Mouse (Mus musculus): Measurements from ENCODE around the gene Zfp583. TPM values are rescaled to one million over a fixed set of nuclear protein-coding genes. Genes with fewer than 3 reads are reported as not detected.
"Not testable (repeated sequence)": the region's sequence is repeated elsewhere in the genome, so short reads cannot be mapped to it uniquely, and the experiment has no call there.

Gene Zfp583
- 2.8 and 2.9 TPM in 2 replicates for polyA plus RNA-seq (2015; fragmentation: Nextera tagmentation; extraction: Ambion mirVana)

DNA sequence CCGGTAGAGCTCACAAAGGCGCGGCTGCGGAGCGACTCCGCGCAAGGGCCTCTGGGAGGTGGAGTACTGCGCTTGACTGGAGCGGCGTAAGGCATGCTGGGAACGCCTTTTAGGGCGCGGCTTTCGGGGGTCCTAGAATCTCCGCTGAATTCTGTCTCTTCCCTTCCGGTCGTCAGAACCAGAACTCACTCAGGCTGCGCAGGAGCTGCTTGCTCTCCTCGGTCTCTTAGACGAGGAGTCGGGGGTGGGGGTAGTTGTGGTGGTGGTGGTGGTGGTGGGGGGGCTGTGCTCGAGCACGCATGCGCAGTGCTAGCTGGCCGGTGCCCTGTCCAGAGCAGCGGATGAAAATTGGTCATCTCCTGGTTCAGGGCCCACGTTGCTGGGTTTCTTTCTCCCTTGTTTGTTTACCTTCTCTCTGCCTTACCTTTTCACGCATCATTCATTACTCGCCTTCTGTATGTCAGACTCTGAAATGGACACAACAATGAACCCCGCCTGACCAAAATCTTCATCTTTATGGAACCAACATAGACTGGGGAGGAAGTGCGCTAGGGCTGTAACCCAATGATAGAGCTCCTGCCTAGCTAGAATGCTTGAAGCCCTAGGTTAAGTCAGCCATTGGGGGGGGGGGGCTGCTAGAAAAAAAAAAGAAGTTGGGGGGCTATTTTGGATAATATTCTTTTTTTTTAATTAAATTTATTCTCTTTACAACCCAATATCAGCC is at the start of gene Zfp583:
Gene Zfp583 (minus strand): TSS at position 53 of the 724 bp plus-strand sequence.
- 0 out of 2 replicates have a peak, but pooled peaks cover 7% of the 10 kb centered on the region for H3K4me1 ChIP-seq (ENCODE audit: control insufficient read depth, insufficient read depth, low read length)
- H3K27me3 ChIP-seq (replicated peaks; ENCODE audit: control insufficient read depth, insufficient read depth, low read length) = no peaks in the 10 kb centered on the region
- H3K27ac ChIP-seq (ENCODE audit: low read length) = peak within 1 kb of the TSS; percentile 65
- H3K4me3 ChIP-seq (ENCODE audit: low read length) = peak within 1 kb of the TSS; percentile 63
- H3K9ac ChIP-seq (ENCODE audit: low read depth, low read length) = peak within 1 kb of the TSS; percentile 82
- H3K9me3 ChIP-seq (ENCODE audit: control insufficient read depth, low read length) = no peaks in the 10 kb centered on the region
- peak within 1 kb of the TSS; percentile 88 for H3K4me2 ChIP-seq (ENCODE audit: low read depth, low read length)
- WGBS = 5% methylated on average over 31 of the region's 31 CpGs
- ATAC-seq = peak; percentile 98
- H3K36me3 ChIP-seq (ENCODE audit: control insufficient read depth, insufficient read depth, low read length) = no peaks in the 10 kb centered on the region

DNA sequence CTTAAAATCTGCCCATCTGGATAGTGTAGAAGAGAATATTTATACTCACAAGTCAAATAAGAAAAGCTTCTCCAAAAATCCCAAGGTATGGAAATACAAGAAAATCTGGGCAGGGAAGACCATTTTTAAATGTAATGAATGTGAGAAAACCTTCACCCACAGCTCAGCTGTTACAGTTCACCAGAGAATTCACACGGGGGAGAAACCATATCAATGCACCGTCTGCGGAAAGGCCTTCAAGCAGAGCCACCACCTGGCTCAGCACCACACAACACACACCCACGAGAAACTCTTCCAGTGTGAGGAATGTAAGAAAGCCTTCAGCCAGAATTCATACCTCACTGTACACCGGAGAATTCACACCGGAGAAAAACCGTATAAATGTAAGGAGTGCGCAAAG is 47.4 kb upstream of the Zfp583 start:
- peaks cover 6% of the 10 kb centered on the region; the same call in 1 of the 2 replicates for H3K4me1 ChIP-seq (ENCODE audit: control insufficient read depth, insufficient read depth, low read length)
- no peaks in the 10 kb centered on the region for H3K9me3 ChIP-seq (ENCODE audit: control insufficient read depth, low read length)
- no peaks in the 10 kb centered on the region for H3K27me3 ChIP-seq (replicated peaks; ENCODE audit: control insufficient read depth, insufficient read depth, low read length)
- WGBS = 87% methylated on average over 8 of the region's 8 CpGs
- no peak overlapping the region for H3K27ac ChIP-seq (ENCODE audit: low read length)
- H3K36me3 ChIP-seq (ENCODE audit: control insufficient read depth, insufficient read depth, low read length) = no peaks in the 10 kb centered on the region
- H3K9ac ChIP-seq (ENCODE audit: low read depth, low read length) = no peak overlapping the region
- no peak overlapping the region for H3K4me2 ChIP-seq (ENCODE audit: low read depth, low read length)
- no peak for ATAC-seq
- H3K4me3 ChIP-seq (ENCODE audit: low read length) = no peak overlapping the region

DNA sequence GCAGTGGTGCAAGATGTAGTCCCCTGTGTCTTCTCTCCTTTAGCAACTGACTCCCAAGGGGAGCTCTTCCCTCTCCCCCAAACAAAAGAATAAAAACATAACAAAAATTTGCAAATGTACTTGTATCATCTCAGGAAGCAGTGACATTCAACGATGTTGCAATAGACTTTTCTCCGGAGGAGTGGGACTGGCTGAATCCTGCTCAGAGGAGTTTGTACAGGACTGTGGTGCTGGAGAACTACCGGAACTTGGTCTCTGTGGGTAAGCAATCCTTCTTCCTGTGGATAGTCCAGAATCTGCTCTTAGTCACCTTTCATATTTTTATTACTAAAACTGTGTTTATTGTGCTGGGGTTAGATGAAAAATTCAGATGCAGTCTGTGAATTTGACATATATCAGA is 41.9 kb upstream of the Zfp583 start:
- WGBS = 85% methylated on average over 3 of the region's 3 CpGs
- no peaks in the 10 kb centered on the region for H3K27me3 ChIP-seq (replicated peaks; ENCODE audit: control insufficient read depth, insufficient read depth, low read length)
- no peaks in the 10 kb centered on the region for H3K4me1 ChIP-seq (ENCODE audit: control insufficient read depth, insufficient read depth, low read length)
- no peak overlapping the region for H3K27ac ChIP-seq (ENCODE audit: low read length)
- no peak for ATAC-seq
- H3K36me3 ChIP-seq (ENCODE audit: control insufficient read depth, insufficient read depth, low read length) = no peaks in the 10 kb centered on the region
- H3K4me3 ChIP-seq (ENCODE audit: low read length) = no peak overlapping the region
- no peak overlapping the region for H3K9ac ChIP-seq (ENCODE audit: low read depth, low read length)
- no peak overlapping the region for H3K4me2 ChIP-seq (ENCODE audit: low read depth, low read length)
- H3K9me3 ChIP-seq (ENCODE audit: control insufficient read depth, low read length) = no peaks in the 10 kb centered on the region

DNA sequence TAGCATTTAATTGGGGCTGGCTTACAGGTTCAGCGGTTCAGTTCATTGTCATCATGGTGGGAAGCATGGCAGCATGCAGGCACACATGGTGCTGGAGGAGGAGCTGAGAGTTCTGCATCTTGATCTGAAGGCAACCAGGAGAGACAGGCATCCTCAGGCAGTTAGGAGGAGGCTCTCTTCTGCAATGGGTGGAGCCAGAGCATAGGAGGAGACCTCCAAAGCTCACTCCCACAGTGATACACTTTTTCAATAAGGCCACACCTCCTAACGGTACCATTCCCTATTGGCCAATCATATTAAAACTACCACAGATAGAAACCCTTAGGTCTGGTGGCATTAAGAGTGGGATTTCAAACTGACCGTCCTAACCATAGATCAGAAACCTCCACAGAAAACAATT is 38.4 kb upstream of the Zfp583 start:
- no peak overlapping the region for H3K4me3 ChIP-seq (ENCODE audit: low read length)
- H3K27me3 ChIP-seq (replicated peaks; ENCODE audit: control insufficient read depth, insufficient read depth, low read length) = no peaks in the 10 kb centered on the region
- no peak overlapping the region for H3K4me2 ChIP-seq (ENCODE audit: low read depth, low read length)
- H3K9me3 ChIP-seq (ENCODE audit: control insufficient read depth, low read length) = no peaks in the 10 kb centered on the region
- WGBS = 84% methylated on average over 3 of the region's 3 CpGs
- no peak for ATAC-seq
- no peaks in the 10 kb centered on the region for H3K4me1 ChIP-seq (ENCODE audit: control insufficient read depth, insufficient read depth, low read length)
- no peak overlapping the region for H3K27ac ChIP-seq (ENCODE audit: low read length)
- H3K36me3 ChIP-seq (ENCODE audit: control insufficient read depth, insufficient read depth, low read length) = no peaks in the 10 kb centered on the region
- H3K9ac ChIP-seq (ENCODE audit: low read depth, low read length) = no peak overlapping the region

DNA sequence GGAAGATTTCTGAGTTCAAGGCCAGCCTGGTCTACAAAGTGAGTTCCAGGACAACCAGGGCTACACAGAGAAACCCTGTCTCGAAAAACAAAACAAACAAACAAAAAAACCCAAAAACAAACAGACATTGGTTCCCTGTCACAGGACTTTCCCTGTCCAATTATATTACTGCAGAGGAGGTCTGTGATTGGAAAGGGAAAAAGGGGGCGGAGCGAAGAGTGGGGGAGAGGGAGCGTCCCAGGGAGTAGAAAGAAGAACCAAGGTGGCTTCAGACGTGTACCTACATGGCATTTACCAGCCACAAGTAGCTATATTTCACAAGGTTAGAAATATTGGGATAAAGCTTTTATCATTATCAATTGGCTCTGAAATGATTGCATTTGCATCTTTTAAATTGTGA is 37.1 kb upstream of the Zfp583 start:
- not testable (repeated sequence) for H3K27ac ChIP-seq (ENCODE audit: low read length); H3K9ac ChIP-seq (ENCODE audit: low read depth, low read length); ATAC-seq; H3K4me1 ChIP-seq (ENCODE audit: control insufficient read depth, insufficient read depth, low read length); H3K27me3 ChIP-seq (replicated peaks; ENCODE audit: control insufficient read depth, insufficient read depth, low read length); H3K4me3 ChIP-seq (ENCODE audit: low read length); H3K4me2 ChIP-seq (ENCODE audit: low read depth, low read length); H3K36me3 ChIP-seq (ENCODE audit: control insufficient read depth, insufficient read depth, low read length); H3K9me3 ChIP-seq (ENCODE audit: control insufficient read depth, low read length)
- 83% methylated on average over 5 of the region's 5 CpGs for WGBS

DNA sequence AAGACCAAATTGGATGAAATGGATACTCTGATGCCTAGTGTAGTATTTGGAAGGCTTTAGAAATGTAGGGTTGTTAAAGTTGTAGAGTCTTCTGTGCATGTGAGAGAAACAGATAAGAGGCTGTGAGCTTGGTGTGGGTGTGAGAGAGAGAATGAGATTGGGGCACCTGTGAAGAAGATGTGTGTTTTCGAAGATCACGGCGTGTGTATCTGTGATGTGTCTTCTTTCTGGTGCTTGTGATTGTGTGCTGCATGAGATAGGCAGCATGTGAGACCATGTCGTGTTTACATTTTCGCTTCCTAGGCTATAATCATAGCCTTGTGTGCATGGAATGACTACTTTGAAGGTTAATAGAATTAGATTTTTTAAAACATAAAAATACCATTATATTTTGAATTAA is 36.1 kb upstream of the Zfp583 start:
- Histone ChIP-seq H3K27me3 (replicated peaks; ENCODE audit: control insufficient read depth, insufficient read depth, low read length) (no peaks in the 10 kb centered on the region), H3K36me3 (ENCODE audit: control insufficient read depth, insufficient read depth, low read length) (no peaks in the 10 kb centered on the region), H3K9ac (ENCODE audit: low read depth, low read length) (no peak overlapping the region), H3K27ac (ENCODE audit: low read length) (no peak overlapping the region), H3K4me2 (ENCODE audit: low read depth, low read length) (no peak overlapping the region), H3K9me3 (ENCODE audit: control insufficient read depth, low read length) (no peaks in the 10 kb centered on the region), H3K4me1 (ENCODE audit: control insufficient read depth, insufficient read depth, low read length) (peaks cover 6% of the 10 kb centered on the region), H3K4me3 (ENCODE audit: low read length) (no peak overlapping the region)
- WGBS = 94% methylated on average over 5 of the region's 5 CpGs
- no peak for ATAC-seq

DNA sequence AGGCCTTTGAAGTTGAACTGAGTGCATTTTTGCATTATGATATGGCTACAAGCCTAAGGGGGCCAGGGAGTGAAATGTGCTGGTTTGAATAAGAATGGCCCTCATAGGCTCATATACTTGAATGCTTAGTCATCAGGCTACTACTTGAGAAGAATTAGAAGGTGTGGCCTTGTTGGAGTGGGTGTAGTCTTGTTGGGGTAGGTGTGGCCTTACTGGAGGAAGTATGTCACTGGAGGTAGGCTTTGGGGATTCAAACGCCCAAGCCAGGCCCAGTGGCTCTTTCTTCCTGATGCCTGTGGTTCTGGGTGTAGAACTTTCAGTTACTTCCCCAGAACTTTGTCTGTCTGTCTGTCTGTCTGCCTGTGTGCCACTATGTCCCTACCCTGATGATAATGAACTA is 33.7 kb upstream of the Zfp583 start:
- no peak overlapping the region for H3K4me2 ChIP-seq (ENCODE audit: low read depth, low read length)
- H3K9ac ChIP-seq (ENCODE audit: low read depth, low read length) = no peak overlapping the region
- no peaks in the 10 kb centered on the region for H3K27me3 ChIP-seq (replicated peaks; ENCODE audit: control insufficient read depth, insufficient read depth, low read length)
- H3K4me3 ChIP-seq (ENCODE audit: low read length) = no peak overlapping the region
- no peak for ATAC-seq
- no peaks in the 10 kb centered on the region for H3K36me3 ChIP-seq (ENCODE audit: control insufficient read depth, insufficient read depth, low read length)
- H3K9me3 ChIP-seq (ENCODE audit: control insufficient read depth, low read length) = no peaks in the 10 kb centered on the region
- H3K4me1 ChIP-seq (ENCODE audit: control insufficient read depth, insufficient read depth, low read length) = peaks cover 9% of the 10 kb centered on the region
- 52% methylated on average over 1 of the region's 1 CpGs for WGBS
- no peak overlapping the region for H3K27ac ChIP-seq (ENCODE audit: low read length)

DNA sequence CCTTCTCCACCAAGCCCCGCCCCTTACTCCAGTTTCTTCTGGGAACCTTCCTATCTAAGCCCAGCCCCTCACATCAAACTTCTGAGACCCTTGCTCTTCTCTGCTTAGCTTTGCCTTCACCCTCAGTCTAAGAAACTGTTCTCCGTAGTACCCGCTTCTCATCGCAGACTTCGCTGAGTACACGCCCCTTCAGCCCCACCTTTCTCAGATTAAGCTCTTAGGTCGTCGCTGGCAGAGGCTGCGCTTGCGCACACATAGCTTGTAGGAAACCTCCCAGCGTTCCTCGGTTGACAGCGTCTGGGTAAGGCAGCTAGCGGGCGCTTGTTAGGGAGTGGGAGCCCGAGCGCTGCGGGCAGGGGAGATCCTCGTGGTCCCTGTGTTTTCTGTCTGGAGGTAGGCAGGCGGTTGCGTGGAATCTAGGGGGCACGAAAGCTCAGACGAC is 32.0 kb upstream of the Zfp583 start, which contains the start of gene Zfp78:
Gene Zfp78 (plus strand): TSS at position 234 of the 442 bp plus-strand sequence.
- peak; percentile 85 for ATAC-seq
- Histone ChIP-seq H3K9me3 (ENCODE audit: control insufficient read depth, low read length) (no peaks in the 10 kb centered on the region), H3K36me3 (ENCODE audit: control insufficient read depth, insufficient read depth, low read length) (no peaks in the 10 kb centered on the region), H3K4me3 (ENCODE audit: low read length) (peak within 1 kb of the TSS; percentile 67), H3K9ac (ENCODE audit: low read depth, low read length) (peak within 1 kb of the TSS; percentile 83), H3K27me3 (replicated peaks; ENCODE audit: control insufficient read depth, insufficient read depth, low read length) (no peaks in the 10 kb centered on the region), H3K27ac (ENCODE audit: low read length) (peak within 1 kb of the TSS; percentile 91), H3K4me2 (ENCODE audit: low read depth, low read length) (peak within 1 kb of the TSS; percentile 80), H3K4me1 (ENCODE audit: control insufficient read depth, insufficient read depth, low read length) (peaks cover 9% of the 10 kb centered on the region)
- under 1% methylated on average over 23 of the region's 23 CpGs for WGBS

DNA sequence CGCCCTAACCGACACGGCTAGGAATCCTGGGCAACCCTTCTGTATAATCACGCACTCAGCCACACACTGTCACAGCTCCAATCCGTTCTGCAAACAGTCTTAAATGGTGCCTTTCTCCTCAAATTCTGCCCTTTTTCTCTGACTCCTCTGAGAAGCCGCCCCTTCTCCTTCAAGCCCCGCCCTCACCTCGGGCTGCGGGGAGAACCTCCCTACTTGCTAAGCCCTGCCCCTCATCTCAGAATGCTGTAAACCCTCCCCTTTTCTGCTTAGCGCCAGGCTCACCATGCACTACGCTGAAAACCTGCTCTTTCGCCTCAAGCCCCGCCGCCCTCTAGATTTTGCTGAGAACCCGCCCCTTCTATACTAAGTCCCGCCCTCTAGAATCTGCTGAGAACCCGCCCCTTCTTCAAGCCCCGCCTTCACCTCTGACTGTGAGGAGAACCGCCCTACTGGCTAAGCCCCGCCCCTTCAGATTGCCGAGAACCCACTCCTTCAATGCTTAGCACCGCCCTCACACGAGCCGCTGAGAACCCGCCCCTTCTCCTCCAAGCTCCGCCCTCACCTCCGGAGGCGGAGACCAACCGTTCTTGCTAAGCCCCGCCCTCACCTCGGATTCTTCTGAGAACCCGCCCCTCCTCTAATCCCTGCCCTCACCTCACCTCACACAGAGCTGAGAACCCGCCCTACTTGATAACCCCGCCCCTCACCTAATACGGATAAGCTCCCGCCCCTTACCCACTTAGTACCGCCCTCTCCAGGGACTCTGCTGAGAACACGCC is 31.4 kb upstream of the Zfp583 start:
- no peaks in the 10 kb centered on the region for H3K9me3 ChIP-seq (ENCODE audit: control insufficient read depth, low read length)
- no peaks in the 10 kb centered on the region for H3K27me3 ChIP-seq (replicated peaks; ENCODE audit: control insufficient read depth, insufficient read depth, low read length)
- H3K4me3 ChIP-seq (ENCODE audit: low read length) = peak overlapping the region; percentile 67
- H3K27ac ChIP-seq (ENCODE audit: low read length) = peak overlapping the region; percentile 91
- peak; percentile 93 for ATAC-seq
- peak overlapping the region; percentile 80 for H3K4me2 ChIP-seq (ENCODE audit: low read depth, low read length)
- peak overlapping the region; percentile 61 for H3K9ac ChIP-seq (ENCODE audit: low read depth, low read length)
- H3K4me1 ChIP-seq (ENCODE audit: control insufficient read depth, insufficient read depth, low read length) = peaks cover 9% of the 10 kb centered on the region
- WGBS = under 1% methylated on average over 38 of the region's 38 CpGs
- no peaks in the 10 kb centered on the region for H3K36me3 ChIP-seq (ENCODE audit: control insufficient read depth, insufficient read depth, low read length)

Data from intestine, embryonic 16.5 days (tissue).